Mouse (Mus musculus) heart, embryonic 11.5 days (tissue): Measurements from ENCODE around the gene Cdh11. TPM values are rescaled to one million over a fixed set of nuclear protein-coding genes. Genes with fewer than 3 reads are reported as not detected.
"Not testable (repeated sequence)": the region's sequence is repeated elsewhere in the genome, so short reads cannot be mapped to it uniquely, and the experiment has no call there.

Experiments used
- ATAC-seq: fragments of 200-750 bp; cut with Nextera tagmentation; replicated peaks from 2 replicates; pipeline ENCODE4 v1.8.0; 2017; ENCODE audit warnings: moderate library complexity; ENCODE audit not compliant: insufficient number of reproducible peaks, low FRiP score, low TSS enrichment
- H3K27ac ChIP-seq: fragments of 300-500 bp; sonication (generic); 2 replicates; pipeline ENCODE4 v1.5.1; 2014; ENCODE audit warnings: mild to moderate bottlenecking, low read depth, low read length
- H3K27me3 ChIP-seq: fragments of 300-500 bp; sonication (generic); 2 replicates; pipeline ENCODE4 v1.6.1; 2014; ENCODE audit warnings: mild to moderate bottlenecking, low read length, mixed read lengths; ENCODE audit not compliant: control insufficient read depth, insufficient read depth
- H3K36me3 ChIP-seq: fragments of 300-500 bp; sonication (generic); 2 replicates; pipeline ENCODE4 v1.6.1; 2014; ENCODE audit warnings: mild to moderate bottlenecking, low read length, moderate library complexity, mixed read lengths; ENCODE audit not compliant: control insufficient read depth, insufficient read depth
- H3K4me1 ChIP-seq: fragments of 300-500 bp; sonication (generic); 2 replicates; pipeline ENCODE4 v1.6.1; 2014; ENCODE audit warnings: low read length; ENCODE audit not compliant: control insufficient read depth, insufficient read depth
- H3K4me2 ChIP-seq: fragments of 300-500 bp; sonication (generic); 2 replicates; pipeline ENCODE4 v1.6.1; 2014; ENCODE audit warnings: mild to moderate bottlenecking, moderate library complexity
- H3K4me3 ChIP-seq: fragments of 300-500 bp; sonication (generic); 2 replicates; pipeline ENCODE4 v1.5.1; 2014; ENCODE audit warnings: low read depth, low read length
- H3K9ac ChIP-seq: fragments of 300-500 bp; sonication (generic); 2 replicates; pipeline ENCODE4 v1.6.1; 2014; ENCODE audit warnings: mild to moderate bottlenecking, low read depth, low read length, moderate library complexity
- H3K9me3 ChIP-seq: fragments of 300-500 bp; sonication (generic); replicated peaks from 2 replicates; pipeline ENCODE4 v1.6.1; 2016; ENCODE audit warnings: low read length; ENCODE audit not compliant: control insufficient read depth
- WGBS: fragments of 180-500 bp; shearing (Covaris S2); extraction: QIAGEN DNeasy Blood & Tissue Kit; methylation state at CpG from one replicate; pipeline ENCODE4 v1.1.7; 2014; ENCODE audit not compliant: insufficient replicate concordance; 5-methylcytosine and 5-hydroxymethylcytosine counted together
- polyA plus RNA-seq: library from polyadenylated mRNA; unstranded; fragments of >200 nt; fragmentation: Nextera tagmentation; extraction: Ambion mirVana; gene quantifications from 2 replicates; pipeline ENCODE4 v1.2.1, GENCODE M21; 2014

Gene Cdh11
- polyA plus RNA-seq, 1 experiment from 2014 or later: 80.9 TPM

DNA sequence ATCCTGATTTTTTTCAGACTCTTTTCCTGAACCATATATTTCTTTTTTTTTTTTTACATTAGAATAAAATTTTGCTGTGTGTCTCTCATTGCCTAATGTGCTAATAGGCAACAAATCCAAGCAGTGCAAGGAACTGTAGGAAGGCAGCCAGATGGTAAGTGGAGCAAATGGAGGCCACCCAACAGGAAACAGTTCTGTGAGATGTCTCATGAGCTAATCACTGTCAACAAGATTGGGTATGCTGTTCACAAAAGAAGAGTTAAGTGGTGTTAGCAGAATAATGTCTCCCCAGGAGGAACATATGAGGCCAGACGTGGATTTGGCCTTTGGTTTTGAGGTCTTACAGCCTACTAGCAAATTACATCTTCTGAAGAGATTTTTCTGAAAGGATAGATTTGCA lies 92.0 kb downstream of the Cdh11 start:
- H3K27ac ChIP-seq: no peak overlapping the region
- H3K9ac ChIP-seq: no peak overlapping the region
- H3K4me2 ChIP-seq: no peak overlapping the region
- peaks cover 5% of the 10 kb centered on the region; the same call in 1 of the 2 replicates for H3K4me1 ChIP-seq
- no peaks in the 10 kb centered on the region for H3K9me3 ChIP-seq
- H3K27me3 ChIP-seq: peaks cover 5% of the 10 kb centered on the region; the same call in 1 of the 2 replicates
- ATAC-seq: no peak
- no peak overlapping the region for H3K4me3 ChIP-seq
- H3K36me3 ChIP-seq: no peaks in the 10 kb centered on the region
- WGBS: 17% methylated on average over 1 of the region's 1 CpGs

DNA sequence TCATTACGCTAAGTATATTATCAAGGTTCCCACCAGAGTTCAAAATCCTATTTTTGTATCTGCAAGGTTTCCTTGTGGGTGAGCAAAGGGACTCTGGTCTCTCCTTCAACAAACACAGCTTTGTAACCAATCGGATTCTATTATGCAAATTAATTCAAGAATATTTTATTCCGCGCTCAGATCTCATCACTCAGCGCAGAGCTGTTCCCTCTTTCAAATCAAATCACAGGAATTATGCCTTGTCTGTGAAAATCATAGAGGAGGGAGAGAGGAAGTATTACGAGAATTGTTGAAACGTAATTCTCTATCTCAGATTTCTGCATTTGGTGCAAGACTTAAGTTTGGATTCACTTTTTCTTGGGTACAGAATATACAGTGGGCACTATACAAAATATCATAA lies 100.0 kb downstream of the Cdh11 start:
- H3K27ac ChIP-seq, ATAC-seq, H3K9me3 ChIP-seq, H3K4me2 ChIP-seq, H3K9ac ChIP-seq, H3K27me3 ChIP-seq, H3K4me1 ChIP-seq, H3K4me3 ChIP-seq, H3K36me3 ChIP-seq: not testable (repeated sequence)
- 78% methylated on average over 7 of the region's 7 CpGs for WGBS

DNA sequence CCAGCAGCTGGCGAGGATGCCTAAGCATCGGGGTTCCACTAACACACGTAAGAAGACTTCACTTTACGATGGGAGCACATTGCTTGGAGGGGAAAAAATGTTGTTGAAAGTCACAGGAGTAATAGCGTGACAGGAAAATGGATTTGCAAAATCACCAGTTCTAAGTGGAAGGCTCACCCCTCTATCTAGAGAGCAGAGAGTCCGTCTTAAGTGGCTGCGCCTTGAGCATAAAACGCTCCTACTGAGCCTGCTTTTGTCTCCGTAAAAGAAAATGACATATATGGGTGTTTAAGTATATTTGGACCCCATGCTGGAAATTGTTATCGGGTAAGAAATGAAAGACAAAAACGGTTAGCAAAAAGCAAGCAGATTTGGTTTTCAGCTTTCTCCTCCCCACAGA lies 100.4 kb downstream of the Cdh11 start:
- Histone ChIP-seq H3K27ac (no peak overlapping the region), H3K9me3 (no peaks in the 10 kb centered on the region), H3K27me3 (no peaks in the 10 kb centered on the region), H3K4me2 (no peak overlapping the region), H3K4me1 (no peaks in the 10 kb centered on the region), H3K9ac (no peak overlapping the region), H3K36me3 (no peaks in the 10 kb centered on the region), H3K4me3 (no peak overlapping the region)
- no peak for ATAC-seq
- WGBS: 76% methylated on average over 11 of the region's 11 CpGs

DNA sequence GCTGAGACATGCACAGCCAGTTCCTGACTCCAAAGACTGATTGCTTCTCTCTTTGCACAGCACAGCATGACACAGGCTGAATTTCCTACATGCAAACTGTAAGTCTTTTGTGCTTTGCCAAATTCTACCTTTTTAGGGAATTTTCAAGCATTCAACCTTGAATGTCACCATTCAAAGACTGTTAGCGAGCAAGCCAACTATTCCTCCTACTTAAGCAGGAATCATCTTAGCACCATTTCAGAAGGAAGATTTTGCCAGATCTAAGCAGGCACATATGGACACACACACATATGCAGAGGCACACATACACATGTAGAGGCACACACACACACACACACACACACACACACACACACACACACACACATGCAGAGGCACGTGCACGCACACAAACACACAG lies 108.3 kb downstream of the Cdh11 start:
- 92% methylated on average over 3 of the region's 3 CpGs for WGBS
- H3K36me3 ChIP-seq: no peaks in the 10 kb centered on the region
- no peak overlapping the region for H3K9ac ChIP-seq
- no peak overlapping the region for H3K27ac ChIP-seq
- H3K9me3 ChIP-seq: no peaks in the 10 kb centered on the region
- H3K4me2 ChIP-seq: no peak overlapping the region
- no peaks in the 10 kb centered on the region for H3K4me1 ChIP-seq
- H3K27me3 ChIP-seq: no peaks in the 10 kb centered on the region
- H3K4me3 ChIP-seq: no peak overlapping the region
- ATAC-seq: no peak

DNA sequence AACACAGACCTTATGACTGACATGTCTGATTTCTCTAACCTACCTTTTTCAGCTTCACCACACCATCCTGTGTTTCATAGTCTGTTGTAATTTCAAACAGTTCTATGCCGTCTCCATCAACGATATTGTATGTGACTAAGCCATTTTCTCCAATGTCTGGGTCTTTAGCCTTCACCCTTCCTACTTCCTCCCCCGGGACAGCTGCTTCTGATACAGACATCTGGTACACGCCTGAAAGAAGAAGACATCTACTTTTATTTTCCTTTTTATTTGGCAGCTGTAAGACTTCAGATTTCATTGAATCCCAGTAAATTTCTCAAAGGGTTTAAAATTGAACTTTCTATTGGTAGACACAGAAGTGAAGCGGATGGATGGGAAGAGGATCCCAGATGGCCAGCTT lies 120.9 kb downstream of the Cdh11 start:
- H3K4me2 ChIP-seq, H3K27ac ChIP-seq, H3K4me3 ChIP-seq, ATAC-seq, H3K36me3 ChIP-seq, H3K27me3 ChIP-seq, H3K9ac ChIP-seq, H3K9me3 ChIP-seq, H3K4me1 ChIP-seq: not testable (repeated sequence)
- WGBS: 85% methylated on average over 5 of the region's 5 CpGs

DNA sequence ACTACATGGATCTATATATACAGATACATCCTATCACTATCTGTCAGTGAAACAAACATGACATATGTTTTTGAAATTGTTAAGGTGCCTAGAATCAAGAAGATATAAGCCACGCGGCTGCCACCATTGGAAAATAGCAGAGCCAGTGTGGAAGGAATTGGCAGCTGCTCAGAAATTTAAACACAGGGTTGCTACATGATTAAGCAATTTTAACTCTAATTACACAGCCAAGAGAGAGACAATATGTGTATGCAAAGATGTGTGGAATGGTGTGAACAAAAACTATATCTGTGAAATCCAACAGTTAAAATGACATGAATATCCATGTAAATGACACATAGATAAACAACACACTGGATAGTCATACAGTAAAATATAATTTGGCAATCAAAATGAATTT lies 128.9 kb downstream of the Cdh11 start:
- Histone ChIP-seq H3K9me3 (no peaks in the 10 kb centered on the region), H3K4me2 (no peak overlapping the region), H3K27me3 (no peaks in the 10 kb centered on the region), H3K36me3 (0 out of 2 replicates have a peak, but pooled peaks cover 3% of the 10 kb centered on the region), H3K4me3 (no peak overlapping the region), H3K4me1 (no peaks in the 10 kb centered on the region), H3K27ac (no peak overlapping the region), H3K9ac (no peak overlapping the region)
- no peak for ATAC-seq
- 88% methylated on average over 2 of the region's 2 CpGs for WGBS

DNA sequence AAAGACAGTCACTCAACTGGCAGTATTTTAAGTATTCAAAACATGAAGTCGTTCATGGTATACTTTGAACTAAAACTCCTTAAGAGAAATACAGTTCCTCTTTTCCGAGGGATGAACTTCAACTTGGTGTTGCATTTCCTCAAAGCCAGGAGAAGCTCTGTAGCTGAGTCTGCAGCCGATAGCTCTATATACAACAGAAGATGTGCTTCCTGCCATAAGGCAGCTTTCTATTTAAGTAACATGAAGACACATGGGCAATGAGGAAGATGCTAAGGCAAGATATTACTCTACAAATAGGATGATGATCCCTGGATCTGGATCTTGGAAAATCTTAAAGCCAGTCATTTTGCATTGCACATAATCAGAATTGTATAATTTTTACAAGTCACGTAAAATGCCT lies 133.5 kb downstream of the Cdh11 start:
- ATAC-seq: no peak
- Histone ChIP-seq H3K4me2 (no peak overlapping the region), H3K27me3 (no peaks in the 10 kb centered on the region), H3K4me3 (no peak overlapping the region), H3K27ac (no peak overlapping the region), H3K9ac (no peak overlapping the region), H3K4me1 (no peaks in the 10 kb centered on the region), H3K36me3 (no peaks in the 10 kb centered on the region), H3K9me3 (no peaks in the 10 kb centered on the region)
- WGBS: 71% methylated on average over 4 of the region's 4 CpGs

DNA sequence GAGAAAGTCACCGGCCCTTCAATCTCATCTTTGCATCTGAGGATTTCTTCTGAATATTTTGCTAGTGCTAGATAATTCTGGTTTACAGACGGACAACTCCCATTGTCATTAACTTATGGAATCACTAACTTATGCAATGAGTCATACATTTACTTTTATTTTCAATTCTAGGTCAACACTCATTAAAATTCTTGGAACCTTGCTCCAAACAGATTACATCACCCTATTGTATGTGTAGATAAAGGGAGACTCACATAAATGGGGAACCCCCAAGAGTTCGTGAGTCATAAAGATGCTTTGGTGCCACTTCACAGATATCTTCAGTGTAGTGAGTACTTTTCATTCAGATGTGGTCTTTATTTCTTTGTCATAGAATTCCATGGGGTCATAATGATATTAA lies 158.3 kb downstream of the Cdh11 start:
- H3K4me2 ChIP-seq: no peak overlapping the region
- H3K4me1 ChIP-seq: no peaks in the 10 kb centered on the region
- no peak for ATAC-seq
- H3K36me3 ChIP-seq: no peaks in the 10 kb centered on the region
- WGBS: 74% methylated on average over 3 of the region's 3 CpGs
- H3K9ac ChIP-seq: no peak overlapping the region
- H3K9me3 ChIP-seq: no peaks in the 10 kb centered on the region
- no peaks in the 10 kb centered on the region for H3K27me3 ChIP-seq
- no peak overlapping the region for H3K27ac ChIP-seq
- no peak overlapping the region for H3K4me3 ChIP-seq

DNA sequence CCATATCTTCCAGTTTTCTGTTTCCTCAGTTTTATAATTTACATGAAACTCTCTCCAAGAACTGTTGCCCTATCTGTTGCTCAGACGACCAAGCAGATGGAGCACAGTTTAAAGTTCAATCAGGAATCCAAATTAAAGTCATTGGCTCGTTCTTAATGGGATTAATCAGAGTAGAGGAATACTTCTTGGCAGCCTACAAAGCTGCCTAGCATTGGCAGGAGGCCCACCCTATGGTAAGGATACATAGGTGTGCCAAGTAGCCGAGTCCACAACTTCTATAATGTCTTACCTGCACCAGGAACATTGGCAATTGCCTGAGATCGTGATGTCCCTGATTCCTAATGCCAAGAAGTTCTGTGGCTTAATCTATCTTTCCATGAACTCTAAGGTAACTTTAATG lies 173.3 kb downstream of the Cdh11 start:
- no peaks in the 10 kb centered on the region for H3K9me3 ChIP-seq
- no peaks in the 10 kb centered on the region for H3K36me3 ChIP-seq
- WGBS: 77% methylated on average over 4 of the region's 4 CpGs
- no peak overlapping the region for H3K4me3 ChIP-seq
- H3K27me3 ChIP-seq: no peaks in the 10 kb centered on the region
- no peak overlapping the region for H3K27ac ChIP-seq
- no peak overlapping the region for H3K9ac ChIP-seq
- H3K4me2 ChIP-seq: no peak overlapping the region
- H3K4me1 ChIP-seq: no peaks in the 10 kb centered on the region
- ATAC-seq: no peak
